Mouse (Mus musculus): ENCODE data around the gene Gjb4.

The Gjb4 gene

DNA sequence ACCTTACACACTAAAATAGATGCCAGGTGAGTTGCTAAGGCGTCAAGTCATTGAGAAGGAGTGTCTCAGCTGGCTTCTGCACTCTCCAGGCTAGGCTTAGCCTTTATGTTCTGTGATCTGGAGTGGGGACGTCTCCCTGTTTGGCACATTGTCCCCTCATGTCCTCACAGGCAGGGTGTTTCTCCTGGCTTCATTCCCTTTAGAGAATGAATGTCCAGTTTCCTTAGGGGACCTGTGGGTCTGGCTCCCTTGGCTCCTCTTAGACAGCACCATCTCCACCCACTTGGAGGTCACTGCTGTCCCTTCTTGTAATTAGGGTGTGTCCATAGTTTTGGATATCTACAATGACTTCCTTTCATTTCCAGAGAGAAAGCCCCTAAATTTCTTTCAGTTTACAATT, 47.0 kb downstream of the Gjb4 start:
- DNase-seq (ENCODE audit: low spot score), result no peak

DNA sequence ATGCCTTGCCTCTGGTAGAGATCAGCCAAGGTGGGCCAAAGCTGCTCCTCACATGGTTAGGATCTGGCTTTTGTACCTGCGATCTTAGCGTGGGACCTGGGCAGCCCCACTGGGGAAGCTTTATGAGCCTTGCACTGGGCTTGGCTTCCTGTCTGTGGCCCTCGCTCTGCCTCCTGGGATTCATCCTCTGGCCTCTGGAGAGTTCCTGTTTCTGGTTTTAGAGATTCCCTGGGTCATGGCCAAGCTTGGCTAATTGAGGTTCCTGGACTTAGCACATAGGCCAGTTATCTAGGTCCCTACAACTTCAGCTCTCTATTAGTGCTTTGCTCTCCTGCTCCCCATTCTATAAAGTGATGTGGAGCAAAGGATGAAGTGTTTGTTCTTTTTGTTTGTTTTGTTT, 50.1 kb downstream of the Gjb4 start:
- no peak for DNase-seq (ENCODE audit: low spot score)
